Mouse (Mus musculus): ENCODE measurements around the gene Tmem43. TPM values are rescaled to one million over a fixed set of nuclear protein-coding genes. Genes with fewer than 3 reads are reported as not detected.

Gene Tmem43
- total and polyA plus RNA-seq, 2 experiments from 2014 or later: 57.2 to 90.0 TPM

GRCm38 (mm10) chr6:91533359-91533758 is 59.9 kb downstream of the Tmem43 start:
- Histone ChIP-seq H3K4me1 (ENCODE audit: insufficient read depth, low read length) (no peaks in the 10 kb centered on the region), H3K27me3 (ENCODE audit: insufficient read depth, low read length) (no peaks in the 10 kb centered on the region), H3K4me2 (ENCODE audit: low read depth, low read length, poor library complexity, severe bottlenecking) (no peak overlapping the region), H3K4me3 (ENCODE audit: low read depth, low read length) (no peak overlapping the region), H3K9me3 (ENCODE audit: low read length) (no peaks in the 10 kb centered on the region), H3K27ac (ENCODE audit: low read depth, low read length) (no peak overlapping the region), H3K36me3 (ENCODE audit: insufficient read depth, low read length) (peaks cover 3% of the 10 kb centered on the region; the same call in 1 of the 2 replicates), H3K9ac (replicated peaks; ENCODE audit: low read length, poor library complexity, severe bottlenecking) (no peak overlapping the region)
- WGBS: 71% methylated on average over 5 of the region's 5 CpGs
- ATAC-seq (ENCODE audit: low FRiP score) (no peak), DNase-seq (ENCODE audit: low spot score) (no peak)
- TF ChIP-seq CTCF (IDR thresholded peaks at IDR 0.05): no peak

- no peak for ATAC-seq (ENCODE audit: low FRiP score)
- Histone ChIP-seq H3K9ac (replicated peaks; ENCODE audit: low read length, poor library complexity, severe bottlenecking) (no peak overlapping the region), H3K4me2 (ENCODE audit: low read depth, low read length, poor library complexity, severe bottlenecking) (no peak overlapping the region), H3K9me3 (ENCODE audit: low read length) (no peaks in the 10 kb centered on the region), H3K27me3 (ENCODE audit: insufficient read depth, low read length) (no peaks in the 10 kb centered on the region), H3K4me1 (ENCODE audit: insufficient read depth, low read length) (no peaks in the 10 kb centered on the region), H3K27ac (ENCODE audit: low read depth, low read length) (no peak overlapping the region), H3K4me3 (ENCODE audit: low read depth, low read length) (no peak overlapping the region), H3K36me3 (ENCODE audit: insufficient read depth, low read length) (peaks cover 3% of the 10 kb centered on the region; the same call in 1 of the 2 replicates)
- 40% methylated on average over 2 of the region's 2 CpGs for WGBS
- no peak for DNase-seq (ENCODE audit: low spot score)
- TF ChIP-seq CTCF (IDR thresholded peaks at IDR 0.05): no peak
These were observed 60.3 kb downstream of the Tmem43 start for GRCm38 (mm10) chr6:91533771-91534170.

GRCm38 (mm10) chr6:91534268-91534667 is 60.8 kb downstream of the Tmem43 start:
- H3K27ac ChIP-seq (ENCODE audit: low read depth, low read length): no peak overlapping the region
- H3K4me2 ChIP-seq (ENCODE audit: low read depth, low read length, poor library complexity, severe bottlenecking): no peak overlapping the region
- ATAC-seq (ENCODE audit: low FRiP score) (no peak), DNase-seq (ENCODE audit: low spot score) (no peak)
- no peaks in the 10 kb centered on the region for H3K4me1 ChIP-seq (ENCODE audit: insufficient read depth, low read length)
- H3K27me3 ChIP-seq (ENCODE audit: insufficient read depth, low read length): no peaks in the 10 kb centered on the region
- no peak overlapping the region for H3K9ac ChIP-seq (replicated peaks; ENCODE audit: low read length, poor library complexity, severe bottlenecking)
- WGBS: 89% methylated on average over 4 of the region's 4 CpGs
- H3K9me3 ChIP-seq (ENCODE audit: low read length): no peaks in the 10 kb centered on the region
- peaks cover 3% of the 10 kb centered on the region; the same call in 1 of the 2 replicates for H3K36me3 ChIP-seq (ENCODE audit: insufficient read depth, low read length)
- H3K4me3 ChIP-seq (ENCODE audit: low read depth, low read length): no peak overlapping the region
- TF ChIP-seq CTCF (IDR thresholded peaks at IDR 0.05): no peak

- Histone ChIP-seq H3K27me3 (ENCODE audit: insufficient read depth, low read length) (no peaks in the 10 kb centered on the region), H3K9ac (replicated peaks; ENCODE audit: low read length, poor library complexity, severe bottlenecking) (no peak overlapping the region), H3K27ac (ENCODE audit: low read depth, low read length) (no peak overlapping the region), H3K36me3 (ENCODE audit: insufficient read depth, low read length) (no peaks in the 10 kb centered on the region), H3K4me2 (ENCODE audit: low read depth, low read length, poor library complexity, severe bottlenecking) (no peak overlapping the region), H3K9me3 (ENCODE audit: low read length) (no peaks in the 10 kb centered on the region), H3K4me3 (ENCODE audit: low read depth, low read length) (no peak overlapping the region), H3K4me1 (ENCODE audit: insufficient read depth, low read length) (no peaks in the 10 kb centered on the region)
- WGBS: 63% methylated on average over 3 of the region's 3 CpGs
- ATAC-seq (ENCODE audit: low FRiP score): no peak
- no peak for TF ChIP-seq CTCF (IDR thresholded peaks at IDR 0.05)
- DNase-seq (ENCODE audit: low spot score): no peak
These were observed 61.7 kb downstream of the Tmem43 start for GRCm38 (mm10) chr6:91535231-91535630.

- no peaks in the 10 kb centered on the region for H3K9me3 ChIP-seq (ENCODE audit: low read length)
- ATAC-seq (ENCODE audit: low FRiP score) (no peak), DNase-seq (ENCODE audit: low spot score) (no peak)
- no peaks in the 10 kb centered on the region for H3K27me3 ChIP-seq (ENCODE audit: insufficient read depth, low read length)
- H3K9ac ChIP-seq (replicated peaks; ENCODE audit: low read length, poor library complexity, severe bottlenecking): no peak overlapping the region
- H3K27ac ChIP-seq (ENCODE audit: low read depth, low read length): no peak overlapping the region
- H3K4me3 ChIP-seq (ENCODE audit: low read depth, low read length): no peak overlapping the region
- H3K4me1 ChIP-seq (ENCODE audit: insufficient read depth, low read length): no peaks in the 10 kb centered on the region
- H3K36me3 ChIP-seq (ENCODE audit: insufficient read depth, low read length): no peaks in the 10 kb centered on the region
- TF ChIP-seq CTCF (IDR thresholded peaks at IDR 0.05): no peak
- 91% methylated on average over 11 of the region's 11 CpGs for WGBS
- H3K4me2 ChIP-seq (ENCODE audit: low read depth, low read length, poor library complexity, severe bottlenecking): no peak overlapping the region
These were observed 62.7 kb downstream of the Tmem43 start for GRCm38 (mm10) chr6:91536047-91536765.

Other genes starting within 250 kb of the Tmem43 start
- gene Wnt7a, start 62.3 kb upstream of the Tmem43 start, total RNA-seq (2014; rRNA removed): 12.9 TPM in 2 replicates
- 6.4 and 8.5 TPM in 2 replicates for gene Wnt7a, start 62.3 kb upstream of the Tmem43 start, polyA plus RNA-seq (2015; fragmentation: Nextera tagmentation; extraction: Ambion mirVana)
- 17.8 and 20.8 TPM in 2 replicates for gene Chchd4, start 157 bp upstream of the Tmem43 start, total RNA-seq (2014; rRNA removed)
- gene Chchd4, start 157 bp upstream of the Tmem43 start, polyA plus RNA-seq (2015; fragmentation: Nextera tagmentation; extraction: Ambion mirVana): 36.2 and 38.2 TPM in 2 replicates
- 12.3 and 16.3 TPM in 2 replicates for gene Xpc, start 42.2 kb downstream of the Tmem43 start, total RNA-seq (2014; rRNA removed)
- gene Xpc, start 42.2 kb downstream of the Tmem43 start, polyA plus RNA-seq (2015; fragmentation: Nextera tagmentation; extraction: Ambion mirVana): 14.3 and 14.7 TPM in 2 replicates
- gene Lsm3, start 42.2 kb downstream of the Tmem43 start, total RNA-seq (2014; rRNA removed): 38.6 and 53.8 TPM in 2 replicates
- 169 and 170 TPM in 2 replicates for gene Lsm3, start 42.2 kb downstream of the Tmem43 start, polyA plus RNA-seq (2015; fragmentation: Nextera tagmentation; extraction: Ambion mirVana)
- gene Slc6a6, start 210.3 kb downstream of the Tmem43 start, total RNA-seq (2014; rRNA removed): 105 and 147 TPM in 2 replicates
- 123 and 146 TPM in 2 replicates for gene Slc6a6, start 210.3 kb downstream of the Tmem43 start, polyA plus RNA-seq (2015; fragmentation: Nextera tagmentation; extraction: Ambion mirVana)